Mouse (Mus musculus) hindbrain, embryonic 16.5 days (tissue): ENCODE data around the gene Rad52. TPM values are rescaled to one million over a fixed set of nuclear protein-coding genes. Genes with fewer than 3 reads are reported as not detected.

Source experiments
- ATAC-seq: fragments of 200-750 bp; cut with Nextera tagmentation; 2 replicates; pipeline ENCODE4 v1.8.0; 2017; ENCODE audit warnings: moderate TSS enrichment, moderate library complexity
- H3K27ac ChIP-seq: fragments of 300-500 bp; sonication (generic); 2 replicates; pipeline ENCODE4 v1.5.1; 2014; ENCODE audit warnings: low read depth, mild to moderate bottlenecking, control low read depth, low read length, moderate library complexity
- H3K27me3 ChIP-seq: fragments of 300-500 bp; sonication (generic); replicated peaks from 2 replicates; pipeline ENCODE4 v1.6.1; 2014; ENCODE audit warnings: low read length; ENCODE audit not compliant: control insufficient read depth, insufficient read depth
- H3K36me3 ChIP-seq: fragments of 300-500 bp; sonication (generic); 2 replicates; pipeline ENCODE4 v1.6.1; 2014; ENCODE audit warnings: mild to moderate bottlenecking, low read length, moderate library complexity, mixed read lengths; ENCODE audit not compliant: control insufficient read depth, insufficient read depth
- H3K4me1 ChIP-seq: fragments of 300-500 bp; sonication (generic); 2 replicates; pipeline ENCODE4 v1.6.1; 2014; ENCODE audit warnings: low read depth, low read length; ENCODE audit not compliant: control insufficient read depth, insufficient read depth
- H3K4me2 ChIP-seq: fragments of 300-500 bp; sonication (generic); 2 replicates; pipeline ENCODE4 v1.6.1; 2014; ENCODE audit warnings: mild to moderate bottlenecking, low read length, control low read depth, moderate library complexity
- H3K4me3 ChIP-seq: fragments of 300-500 bp; sonication (generic); 2 replicates; pipeline ENCODE4 v1.5.1; 2014; ENCODE audit warnings: mild to moderate bottlenecking, low read length, control low read depth, moderate library complexity
- H3K9ac ChIP-seq: fragments of 300-500 bp; sonication (generic); 2 replicates; pipeline ENCODE4 v1.6.1; 2014; ENCODE audit warnings: low read depth, mild to moderate bottlenecking, control low read depth, low read length, moderate library complexity
- H3K9me3 ChIP-seq: fragments of 300-500 bp; sonication (generic); 2 replicates; pipeline ENCODE4 v1.6.1; 2014; ENCODE audit warnings: mild to moderate bottlenecking, low read length, moderate library complexity; ENCODE audit not compliant: control insufficient read depth
- WGBS: fragments of 180-500 bp; shearing (Covaris S2); extraction: QIAGEN DNeasy Blood & Tissue Kit; methylation state at CpG from one replicate; pipeline ENCODE4 v1.1.7; 2014; 5-methylcytosine and 5-hydroxymethylcytosine counted together
- polyA plus RNA-seq: library from polyadenylated mRNA; unstranded; fragments of >200 nt; fragmentation: Nextera tagmentation; extraction: Ambion mirVana; gene quantifications from 2 replicates; pipeline ENCODE4 v1.2.1, GENCODE M21; 2015

Rad52 gene
- 24.0 and 25.5 TPM in 2 replicates for polyA plus RNA-seq

- peak; percentile 89 for ATAC-seq
- WGBS, result under 1% methylated on average over 67 of the region's 67 CpGs
- Histone ChIP-seq H3K36me3 (no peaks in the 10 kb centered on the region), H3K4me3 (peak within 1 kb of the TSS; percentile 86), H3K4me1 (peaks cover 6% of the 10 kb centered on the region), H3K27ac (peak within 1 kb of the TSS; percentile 95), H3K27me3 (no peaks in the 10 kb centered on the region), H3K4me2 (peak within 1 kb of the TSS; percentile 59), H3K9me3 (no peaks in the 10 kb centered on the region), H3K9ac (peak within 1 kb of the TSS; percentile 93)
Observed at GRCm38 (mm10) chr6:119902204-119903080, at the start of gene Rad52. Gene Rad52, plus strand, starts transcription at chr6:119902698.

- H3K9ac ChIP-seq, result no peak overlapping the region
- H3K4me1 ChIP-seq, result peaks cover 2% of the 10 kb centered on the region
- no peak overlapping the region for H3K27ac ChIP-seq
- H3K9me3 ChIP-seq, result no peaks in the 10 kb centered on the region
- H3K36me3 ChIP-seq, result no peaks in the 10 kb centered on the region
- no peaks in the 10 kb centered on the region for H3K27me3 ChIP-seq
- no peak for ATAC-seq
- no peak overlapping the region for H3K4me2 ChIP-seq
- H3K4me3 ChIP-seq, result no peak overlapping the region
- WGBS, result 50% methylated on average over 2 of the region's 2 CpGs
Observed at GRCm38 (mm10) chr6:119854156-119854555, 48.3 kb upstream of the Rad52 start.

DNA sequence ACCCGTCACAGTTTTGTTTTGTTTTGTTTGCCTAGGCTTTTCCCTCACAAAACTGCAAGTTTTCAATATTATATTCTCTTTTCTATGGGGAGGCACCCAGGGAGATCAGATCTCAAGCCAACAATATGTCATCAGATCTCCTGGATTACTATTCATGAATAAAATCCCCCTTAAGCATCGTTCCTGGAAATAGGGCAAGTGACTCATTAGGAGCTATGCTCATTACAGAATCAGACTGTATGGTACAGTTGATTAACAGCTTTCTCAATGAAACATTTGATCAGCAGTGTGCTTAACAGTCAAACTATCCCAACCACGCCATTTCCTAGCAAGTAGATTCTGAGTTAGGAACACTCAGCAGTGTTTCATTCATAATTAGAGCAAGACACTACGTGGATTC lies 47.0 kb upstream of the Rad52 start:
- no peak overlapping the region for H3K4me2 ChIP-seq

GRCm38 (mm10) chr6:119860236-119860635 lies 42.3 kb upstream of the Rad52 start:
- no peaks in the 10 kb centered on the region for H3K27me3 ChIP-seq
- no peak overlapping the region for H3K4me2 ChIP-seq
- no peaks in the 10 kb centered on the region for H3K4me1 ChIP-seq
- no peaks in the 10 kb centered on the region for H3K9me3 ChIP-seq
- no peak overlapping the region for H3K27ac ChIP-seq
- ATAC-seq, result no peak
- 97% methylated on average over 2 of the region's 2 CpGs for WGBS
- no peaks in the 10 kb centered on the region for H3K36me3 ChIP-seq
- H3K9ac ChIP-seq, result no peak overlapping the region
- H3K4me3 ChIP-seq, result no peak overlapping the region

More for the DNA sequence above, 47.0 kb upstream of the Rad52 start:
- no peaks in the 10 kb centered on the region for H3K9me3 ChIP-seq
- ATAC-seq, result no peak
- H3K9ac ChIP-seq, result no peak overlapping the region
- no peak overlapping the region for H3K27ac ChIP-seq
- no peak overlapping the region for H3K4me3 ChIP-seq
- no peaks in the 10 kb centered on the region for H3K27me3 ChIP-seq
- WGBS, result 62% methylated on average over 4 of the region's 4 CpGs
- H3K36me3 ChIP-seq, result no peaks in the 10 kb centered on the region
- no peaks in the 10 kb centered on the region for H3K4me1 ChIP-seq

GRCm38 (mm10) chr6:119861519-119861918 lies 41.0 kb upstream of the Rad52 start:
- Histone ChIP-seq H3K4me1 (no peaks in the 10 kb centered on the region), H3K36me3 (no peaks in the 10 kb centered on the region), H3K27me3 (no peaks in the 10 kb centered on the region), H3K27ac (no peak overlapping the region), H3K4me3 (no peak overlapping the region), H3K9ac (no peak overlapping the region), H3K9me3 (no peaks in the 10 kb centered on the region), H3K4me2 (no peak overlapping the region)
- WGBS, result 43% methylated on average over 8 of the region's 8 CpGs
- ATAC-seq, result no peak

GRCm38 (mm10) chr6:119864341-119865034 lies 38.0 kb upstream of the Rad52 start:
- H3K27ac ChIP-seq, result peak overlapping the region; percentile 9; the same call in 1 of the 2 replicates
- H3K4me2 ChIP-seq, result peak overlapping the region; percentile 27
- H3K27me3 ChIP-seq, result no peaks in the 10 kb centered on the region
- ATAC-seq, result peak; percentile 92
- WGBS, result 71% methylated on average over 11 of the region's 11 CpGs
- no peak overlapping the region for H3K9ac ChIP-seq
- no peaks in the 10 kb centered on the region for H3K36me3 ChIP-seq
- no peaks in the 10 kb centered on the region for H3K4me1 ChIP-seq
- no peak overlapping the region for H3K4me3 ChIP-seq
- no peaks in the 10 kb centered on the region for H3K9me3 ChIP-seq

GRCm38 (mm10) chr6:119883151-119883550 lies 19.3 kb upstream of the Rad52 start:
- WGBS, result 85% methylated on average over 7 of the region's 7 CpGs
- ATAC-seq, result no peak

GRCm38 (mm10) chr6:119892711-119893110 lies 9.8 kb upstream of the Rad52 start:
- no peak for ATAC-seq
- Histone ChIP-seq H3K4me2 (no peak overlapping the region), H3K4me1 (no peaks in the 10 kb centered on the region), H3K27ac (no peak overlapping the region), H3K36me3 (no peaks in the 10 kb centered on the region), H3K4me3 (no peak overlapping the region), H3K27me3 (no peaks in the 10 kb centered on the region; the same call in 1 of the 2 replicates), H3K9me3 (no peaks in the 10 kb centered on the region), H3K9ac (no peak overlapping the region)
- WGBS, result 90% methylated on average over 7 of the region's 7 CpGs

More at GRCm38 (mm10) chr6:119883151-119883550, 19.3 kb upstream of the Rad52 start:
- Histone ChIP-seq H3K27me3 (no peaks in the 10 kb centered on the region), H3K4me1 (no peaks in the 10 kb centered on the region), H3K9ac (no peak overlapping the region), H3K4me2 (no peak overlapping the region), H3K36me3 (no peaks in the 10 kb centered on the region), H3K4me3 (no peak overlapping the region), H3K27ac (no peak overlapping the region), H3K9me3 (no peaks in the 10 kb centered on the region)
